Mouse (Mus musculus) midbrain, postnatal 0 days (tissue): Measurements from ENCODE around the gene Ptprt. TPM values are rescaled to one million over a fixed set of nuclear protein-coding genes. Genes with fewer than 3 reads are reported as not detected.

Experiments used
- ATAC-seq: fragments of 200-750 bp; cut with Nextera tagmentation; 2 replicates; pipeline ENCODE4 v1.8.0; 2017; ENCODE audit warnings: moderate number of reproducible peaks, mild to moderate bottlenecking, moderate TSS enrichment, moderate library complexity; ENCODE audit not compliant: low FRiP score
- DNase-seq: peaks from one replicate; pipeline ENCODE4 v3.0.0-alpha.2; 2015; ENCODE audit warnings: low spot score
- H3K27ac ChIP-seq: fragments of 300-500 bp; sonication (generic); 2 replicates; pipeline ENCODE4 v1.5.1; 2014; ENCODE audit warnings: low read depth, mild to moderate bottlenecking, low read length, mixed read lengths
- H3K27me3 ChIP-seq: fragments of 300-500 bp; sonication (generic); 2 replicates; pipeline ENCODE4 v1.6.1; 2014; ENCODE audit warnings: low read length, control low read depth, mixed read lengths; ENCODE audit not compliant: insufficient read depth
- H3K36me3 ChIP-seq: fragments of 300-500 bp; sonication (generic); 2 replicates; pipeline ENCODE4 v1.6.1; 2014; ENCODE audit warnings: low read length, control low read depth, mixed read lengths; ENCODE audit not compliant: insufficient read depth
- H3K4me1 ChIP-seq: fragments of 300-500 bp; sonication (generic); 2 replicates; pipeline ENCODE4 v1.6.1; 2014; ENCODE audit warnings: mild to moderate bottlenecking, control low read depth, antibody characterized with exemption, low read length, mixed read lengths; ENCODE audit not compliant: insufficient read depth
- H3K4me2 ChIP-seq: fragments of 300-500 bp; sonication (generic); 2 replicates; pipeline ENCODE4 v1.6.1; 2014; ENCODE audit warnings: low read depth, mild to moderate bottlenecking, low read length, mixed read lengths; ENCODE audit not compliant: poor library complexity, severe bottlenecking
- H3K4me3 ChIP-seq: fragments of 300-500 bp; sonication (generic); 2 replicates; pipeline ENCODE4 v1.5.1; 2014; ENCODE audit warnings: low read depth, mild to moderate bottlenecking, low read length, moderate library complexity
- H3K9ac ChIP-seq: fragments of 300-500 bp; sonication (generic); replicated peaks from 2 replicates; pipeline ENCODE4 v1.6.1; 2014; ENCODE audit warnings: mild to moderate bottlenecking, low read length, moderate library complexity, mixed read lengths; ENCODE audit not compliant: poor library complexity, severe bottlenecking
- H3K9me3 ChIP-seq: fragments of 300-500 bp; sonication (generic); 2 replicates; pipeline ENCODE4 v1.6.1; 2016; ENCODE audit warnings: low read length, control low read depth
- CTCF ChIP-seq: IDR thresholded peaks from 2 replicates; pipeline ENCODE4 v1.5.1; 2016; ENCODE audit warnings: antibody characterized with exemption, mild to moderate bottlenecking
- WGBS: fragments of 180-500 bp; shearing (Covaris S2); extraction: QIAGEN DNeasy Blood & Tissue Kit; methylation state at CpG from one replicate; pipeline ENCODE4 v1.1.7; 2014; 5-methylcytosine and 5-hydroxymethylcytosine counted together
- polyA plus RNA-seq: library from polyadenylated mRNA; unstranded; fragments of >200 nt; fragmentation: Nextera tagmentation; extraction: Ambion mirVana; gene quantifications from 2 replicates; pipeline ENCODE4 v1.2.1, GENCODE M21; 2015
- total RNA-seq: library from RNA; depleted of rRNA; stranded (reverse); fragments of >200 nt; gene quantifications from 2 replicates; pipeline ENCODE4 v1.2.3, GENCODE M21; 2014

Ptprt gene
- total and polyA plus RNA-seq, 2 experiments from 2014 or later, result 12.6 to 72.2 TPM

DNA sequence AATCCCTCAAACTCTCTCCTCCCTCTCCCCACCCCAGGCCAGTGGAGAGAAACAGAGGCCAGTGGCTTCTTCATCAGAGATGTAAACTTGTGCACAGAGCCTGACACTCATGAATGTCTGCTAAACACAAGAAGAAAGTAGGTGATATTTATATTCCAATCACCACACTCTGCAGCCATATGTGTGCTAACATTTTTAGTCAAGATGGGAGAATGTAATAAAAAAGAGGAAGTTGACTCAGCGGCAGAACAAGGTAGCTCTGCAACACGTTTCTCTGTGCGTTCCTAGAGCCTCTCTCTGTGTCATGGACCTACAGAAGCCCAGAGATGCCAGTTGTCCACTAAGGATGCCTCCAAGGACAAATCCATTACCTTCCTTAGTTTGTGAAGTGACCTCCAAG lies 34.9 kb downstream of the Ptprt start:
- ATAC-seq (no peak), DNase-seq (no peak)
- no peaks in the 10 kb centered on the region for H3K9me3 ChIP-seq
- H3K4me3 ChIP-seq, result no peak overlapping the region
- no peaks in the 10 kb centered on the region for H3K27me3 ChIP-seq
- no peak for TF ChIP-seq CTCF
- H3K9ac ChIP-seq, result no peak overlapping the region
- no peaks in the 10 kb centered on the region for H3K36me3 ChIP-seq
- no peak overlapping the region for H3K4me2 ChIP-seq
- WGBS, result 91% methylated on average over 3 of the region's 3 CpGs
- H3K4me1 ChIP-seq, result no peaks in the 10 kb centered on the region
- no peak overlapping the region for H3K27ac ChIP-seq

DNA sequence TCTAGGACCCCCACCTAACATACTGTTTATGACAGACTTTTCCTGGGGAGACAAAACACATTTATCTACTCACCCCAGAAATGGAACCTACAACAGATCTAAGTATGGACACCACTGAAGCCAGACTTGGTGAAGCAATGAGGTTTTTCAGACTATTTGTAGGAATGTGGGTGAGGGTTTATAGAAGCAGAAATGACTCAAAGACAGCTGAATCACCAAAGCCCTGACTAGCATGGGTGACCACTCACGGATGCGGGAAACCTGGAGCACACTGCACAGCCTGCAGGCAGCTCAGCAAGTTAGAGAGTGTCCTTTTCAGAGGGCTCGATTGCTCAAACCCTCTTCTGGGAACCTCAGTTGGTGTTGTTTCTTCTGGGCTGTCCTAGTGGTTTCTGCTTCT lies 36.2 kb downstream of the Ptprt start:
- ATAC-seq (no peak), DNase-seq (no peak)
- Histone ChIP-seq H3K9ac (no peak overlapping the region), H3K27ac (no peak overlapping the region), H3K4me3 (no peak overlapping the region), H3K27me3 (no peaks in the 10 kb centered on the region), H3K36me3 (no peaks in the 10 kb centered on the region), H3K4me2 (no peak overlapping the region), H3K9me3 (no peaks in the 10 kb centered on the region), H3K4me1 (no peaks in the 10 kb centered on the region)
- no peak for TF ChIP-seq CTCF
- 91% methylated on average over 3 of the region's 3 CpGs for WGBS

DNA sequence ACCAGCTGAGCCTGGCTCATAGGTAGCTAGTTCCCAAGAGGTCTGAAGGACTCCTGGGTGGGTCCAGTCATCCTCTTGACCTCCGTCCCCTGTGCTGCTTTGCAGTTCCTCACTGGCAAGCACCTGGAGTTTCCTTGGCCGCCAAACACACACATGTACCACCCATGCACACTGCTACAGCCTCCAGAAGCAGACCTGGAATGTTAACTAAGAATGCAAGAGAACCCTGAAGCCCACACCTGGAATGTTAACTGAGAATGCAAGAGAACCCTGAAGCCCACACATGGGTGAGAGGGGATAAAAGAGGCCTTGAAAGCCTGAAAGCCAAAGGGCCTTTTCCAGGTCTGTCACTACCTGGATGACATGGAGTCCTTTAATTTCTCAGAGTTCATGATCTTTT lies 46.7 kb downstream of the Ptprt start:
- H3K9me3 ChIP-seq, result no peaks in the 10 kb centered on the region
- no peak for TF ChIP-seq CTCF
- H3K27me3 ChIP-seq, result no peaks in the 10 kb centered on the region
- no peak overlapping the region for H3K4me3 ChIP-seq
- H3K36me3 ChIP-seq, result no peaks in the 10 kb centered on the region
- H3K4me1 ChIP-seq, result no peaks in the 10 kb centered on the region
- ATAC-seq (no peak), DNase-seq (no peak)
- H3K27ac ChIP-seq, result no peak overlapping the region
- H3K9ac ChIP-seq, result no peak overlapping the region
- WGBS, result 85% methylated on average over 2 of the region's 2 CpGs
- H3K4me2 ChIP-seq, result no peak overlapping the region

DNA sequence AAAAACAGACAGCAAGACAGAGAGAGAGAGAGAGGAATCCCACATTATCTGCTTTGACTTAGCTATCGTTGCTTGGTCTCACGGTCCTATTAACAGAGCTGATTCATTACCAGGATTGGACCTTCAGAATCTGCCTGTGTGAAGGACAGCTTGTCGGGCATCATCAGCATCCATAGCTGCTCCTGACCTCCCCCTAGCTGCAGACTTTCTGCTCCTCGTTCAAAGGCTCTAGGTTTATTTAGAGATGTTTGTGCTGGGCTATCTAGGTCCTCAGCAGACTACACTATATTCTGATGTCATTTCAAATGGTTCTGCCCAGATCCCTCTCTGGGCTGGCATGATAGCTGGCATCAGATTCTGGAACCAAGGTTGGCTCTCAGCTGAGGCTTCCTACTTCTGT lies 47.5 kb downstream of the Ptprt start:
- peak; percentile 41 for TF ChIP-seq CTCF
- WGBS, result 65% methylated on average over 4 of the region's 4 CpGs
- no peak for ATAC-seq

DNA sequence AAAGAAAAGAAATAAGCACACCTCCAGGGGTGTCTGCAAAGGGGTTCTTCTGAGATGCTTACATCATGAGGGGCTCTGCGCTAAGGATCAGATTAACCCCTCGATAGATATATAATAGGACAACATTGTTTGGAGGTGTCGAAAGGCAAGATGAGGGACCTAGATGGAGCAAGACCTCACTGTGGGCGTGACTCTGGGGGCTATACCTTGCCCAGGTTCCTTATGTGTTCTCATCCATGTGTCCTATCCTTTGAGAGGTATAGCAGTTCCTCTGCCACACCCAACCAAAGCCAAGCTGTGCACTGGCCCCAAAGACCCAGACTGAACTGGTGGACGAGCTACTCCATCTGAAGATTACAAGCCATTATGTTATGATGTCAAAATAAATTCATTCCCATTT lies 58.2 kb downstream of the Ptprt start:
- no peak overlapping the region for H3K9ac ChIP-seq
- 91% methylated on average over 5 of the region's 5 CpGs for WGBS
- DNase-seq (no peak), ATAC-seq (no peak)
- no peaks in the 10 kb centered on the region for H3K4me1 ChIP-seq
- no peak overlapping the region for H3K27ac ChIP-seq
- no peak overlapping the region for H3K4me3 ChIP-seq
- H3K9me3 ChIP-seq, result peaks cover 4% of the 10 kb centered on the region; the same call in 1 of the 2 replicates
- H3K36me3 ChIP-seq, result no peaks in the 10 kb centered on the region
- H3K4me2 ChIP-seq, result no peak overlapping the region
- no peaks in the 10 kb centered on the region for H3K27me3 ChIP-seq
- no peak for TF ChIP-seq CTCF

More for the DNA sequence above, 47.5 kb downstream of the Ptprt start:
- Histone ChIP-seq H3K4me1 (no peaks in the 10 kb centered on the region), H3K4me3 (no peak overlapping the region), H3K9ac (no peak overlapping the region), H3K9me3 (no peaks in the 10 kb centered on the region), H3K27ac (no peak overlapping the region), H3K36me3 (no peaks in the 10 kb centered on the region), H3K4me2 (no peak overlapping the region), H3K27me3 (no peaks in the 10 kb centered on the region)
- DNase-seq, result no peak

DNA sequence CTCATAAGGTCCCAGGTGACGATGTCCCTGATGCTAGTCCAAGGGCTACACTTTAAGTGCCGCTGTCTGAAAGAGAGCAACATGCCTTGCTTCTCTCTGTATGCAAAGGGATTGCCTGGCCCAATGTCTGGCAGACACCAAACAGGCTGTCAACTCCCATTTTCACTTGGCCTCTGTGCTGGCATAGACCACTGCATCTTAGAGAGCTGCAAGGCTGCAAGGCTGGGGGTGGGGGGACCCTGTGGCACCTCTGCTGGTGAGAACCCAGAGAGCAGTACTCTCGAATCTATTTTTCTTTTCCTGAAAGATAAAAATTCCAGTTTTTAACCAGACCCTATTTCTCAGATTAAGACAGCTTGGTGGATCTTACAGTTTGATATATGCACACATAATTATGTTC lies 69.6 kb downstream of the Ptprt start:
- Histone ChIP-seq H3K27me3 (no peaks in the 10 kb centered on the region), H3K4me3 (no peak overlapping the region), H3K4me1 (no peaks in the 10 kb centered on the region), H3K27ac (no peak overlapping the region), H3K9ac (no peak overlapping the region), H3K36me3 (no peaks in the 10 kb centered on the region), H3K4me2 (no peak overlapping the region), H3K9me3 (no peaks in the 10 kb centered on the region)
- TF ChIP-seq CTCF, result no peak
- WGBS, result 91% methylated on average over 3 of the region's 3 CpGs
- DNase-seq, result no peak
- no peak for ATAC-seq
